Mouse (Mus musculus) CD4-positive, CD25-positive, alpha-beta regulatory T cell, adult 2 months (primary cell): ENCODE measurements around the gene Agmo.

Source experiments
- DNase-seq: peaks from one replicate; pipeline ENCODE4 v3.0.0-alpha.2; 2012; ENCODE audit warnings: low read depth, low spot score

Agmo gene

DNA sequence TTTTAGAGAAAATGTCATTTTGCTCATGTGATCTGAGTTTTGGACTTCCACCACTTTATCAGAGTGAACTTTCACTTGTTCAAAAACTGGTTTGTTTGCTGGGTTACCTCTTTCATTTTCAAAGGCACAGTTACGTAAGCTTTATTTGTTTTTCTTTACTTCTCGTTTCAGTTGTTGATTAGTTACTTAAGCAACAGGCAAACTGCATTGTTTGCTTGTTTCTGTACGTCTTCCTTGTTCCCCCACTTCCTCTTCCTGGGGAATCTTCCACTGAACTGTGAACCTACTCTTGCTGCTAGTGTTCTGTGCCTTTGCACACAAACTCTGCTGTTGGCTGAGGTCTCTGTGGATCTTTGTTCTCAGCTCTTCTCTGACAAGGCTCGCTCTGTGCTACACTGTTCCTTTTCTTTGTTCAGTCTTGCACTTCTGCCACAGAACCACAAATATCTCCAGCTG is at the start of gene Agmo:
Agmo (plus strand) TSS at position 76 of the 456 bp plus-strand sequence.
- no peak for DNase-seq

DNA sequence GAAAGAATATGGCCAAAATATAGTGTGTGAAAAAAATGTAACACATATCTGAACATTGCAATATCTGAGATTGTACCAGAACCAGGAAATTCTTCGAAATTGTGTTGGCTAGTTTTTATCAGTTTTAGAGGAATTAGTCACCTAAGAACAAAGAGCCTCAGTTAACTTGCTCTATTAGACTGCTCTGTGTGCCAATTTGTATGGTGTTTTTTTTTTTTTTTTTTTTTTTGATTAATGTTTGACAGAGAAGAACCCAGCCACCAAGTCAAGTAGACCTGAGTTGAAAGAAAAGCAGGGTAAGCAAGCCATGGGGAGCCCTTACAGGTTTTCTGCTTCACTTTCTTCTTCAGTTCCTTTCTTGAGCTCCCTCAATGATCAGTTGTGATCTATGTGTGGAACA is 10.3 kb upstream of the Agmo start:
- no peak for DNase-seq

DNA sequence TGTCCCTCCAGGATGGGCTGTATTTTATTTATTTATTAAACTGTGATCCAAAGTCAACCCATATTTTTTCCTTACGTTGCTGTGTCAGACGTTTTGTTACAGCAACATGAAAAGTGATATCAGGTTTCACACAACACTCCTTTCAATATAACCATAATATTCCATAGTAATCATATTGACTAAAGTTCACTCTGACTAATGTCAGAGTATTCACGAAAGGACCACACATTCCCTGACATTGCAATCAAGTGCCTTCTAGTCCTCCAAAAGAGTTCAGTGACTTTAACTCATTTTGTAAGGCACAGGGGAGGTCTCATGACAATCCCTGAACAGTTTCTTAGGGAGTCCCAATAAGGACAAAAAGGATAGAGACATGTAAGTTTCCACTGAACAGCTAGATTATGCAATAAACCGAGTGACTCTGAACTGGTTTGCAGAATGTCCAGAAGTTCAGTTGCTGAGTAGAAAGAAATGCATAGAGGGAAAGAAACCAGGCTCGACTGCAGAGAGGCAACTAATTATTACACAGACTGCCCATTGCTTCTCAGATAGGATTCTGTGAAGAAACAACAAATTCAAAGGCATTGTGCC is 371 bp upstream of the Agmo start:
- DNase-seq: no peak

DNA sequence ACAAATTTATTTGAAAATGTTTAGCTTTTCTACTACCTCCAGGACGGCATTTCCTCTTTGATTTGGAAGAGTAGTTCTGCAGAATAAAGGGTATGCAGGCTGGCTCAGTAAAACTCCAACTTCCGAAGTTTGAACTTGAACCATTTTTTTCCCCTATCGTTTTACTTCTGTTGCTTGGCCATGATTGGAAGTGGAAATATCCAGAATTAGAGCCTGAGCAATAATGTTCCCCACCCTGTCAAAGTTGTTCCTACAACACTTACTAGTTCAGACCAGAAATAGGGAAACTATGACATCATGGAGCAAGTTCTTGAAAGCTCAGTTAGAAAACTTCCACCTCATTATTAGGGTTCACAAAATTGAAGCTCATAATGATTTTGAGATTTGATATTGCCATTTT is 1.0 kb downstream of the Agmo start:
- no peak for DNase-seq

DNA sequence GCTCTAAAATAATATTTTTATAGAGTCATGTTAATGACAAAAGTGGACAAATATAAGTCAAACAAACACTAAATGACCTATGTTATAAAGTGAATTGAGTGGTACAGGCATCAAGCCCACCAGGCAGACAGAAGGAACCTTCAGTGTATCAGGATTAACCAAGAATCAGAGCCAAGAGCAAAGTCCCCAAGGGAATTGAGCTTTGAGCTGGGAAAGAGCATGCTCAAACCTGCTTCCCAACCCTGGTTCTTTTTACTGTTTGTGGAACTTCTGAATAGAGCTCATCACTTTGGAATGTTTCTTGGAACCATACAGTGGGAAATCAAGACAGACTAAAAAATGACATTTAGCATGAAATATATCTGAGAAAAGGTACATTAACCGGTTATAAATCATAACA is 3.4 kb downstream of the Agmo start:
- no peak for DNase-seq

DNA sequence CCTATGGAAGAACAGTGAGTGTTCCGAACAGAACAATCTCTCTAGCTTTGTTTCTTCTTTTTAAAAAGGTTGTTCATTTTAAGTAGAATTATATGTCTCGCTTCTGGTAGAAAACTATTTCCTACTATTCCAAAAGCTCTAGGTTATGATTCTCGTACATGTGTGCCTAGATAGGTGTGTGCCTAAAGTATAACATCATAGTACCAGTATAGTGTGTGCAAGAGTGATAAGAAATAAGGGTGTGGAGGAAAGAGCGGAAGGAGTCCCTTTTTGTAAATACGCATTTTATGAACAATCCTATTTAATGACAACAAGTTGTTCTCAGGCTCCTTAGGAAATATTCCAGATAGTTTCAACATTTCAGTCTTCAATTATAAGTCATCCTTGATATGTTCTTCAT is 10.2 kb downstream of the Agmo start:
- DNase-seq: no peak

DNA sequence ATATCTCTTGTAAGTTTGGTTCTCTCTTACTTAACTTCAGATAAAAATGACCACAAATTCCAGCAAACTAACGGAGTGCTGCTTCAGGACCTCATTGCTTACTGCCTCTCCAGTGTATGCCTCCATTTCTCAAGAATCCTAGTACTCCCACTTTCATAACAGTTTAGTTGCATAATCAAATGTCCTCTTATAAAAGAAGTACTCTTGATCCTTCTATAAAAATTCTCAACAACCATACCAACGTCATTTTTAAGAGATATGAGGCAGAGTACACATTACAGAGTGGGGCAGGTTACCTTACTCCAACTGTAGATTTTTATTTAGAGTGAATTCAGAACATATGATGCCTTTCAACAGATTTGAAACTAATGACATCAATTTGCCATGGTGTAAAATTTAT is 15.7 kb downstream of the Agmo start:
- DNase-seq: no peak

DNA sequence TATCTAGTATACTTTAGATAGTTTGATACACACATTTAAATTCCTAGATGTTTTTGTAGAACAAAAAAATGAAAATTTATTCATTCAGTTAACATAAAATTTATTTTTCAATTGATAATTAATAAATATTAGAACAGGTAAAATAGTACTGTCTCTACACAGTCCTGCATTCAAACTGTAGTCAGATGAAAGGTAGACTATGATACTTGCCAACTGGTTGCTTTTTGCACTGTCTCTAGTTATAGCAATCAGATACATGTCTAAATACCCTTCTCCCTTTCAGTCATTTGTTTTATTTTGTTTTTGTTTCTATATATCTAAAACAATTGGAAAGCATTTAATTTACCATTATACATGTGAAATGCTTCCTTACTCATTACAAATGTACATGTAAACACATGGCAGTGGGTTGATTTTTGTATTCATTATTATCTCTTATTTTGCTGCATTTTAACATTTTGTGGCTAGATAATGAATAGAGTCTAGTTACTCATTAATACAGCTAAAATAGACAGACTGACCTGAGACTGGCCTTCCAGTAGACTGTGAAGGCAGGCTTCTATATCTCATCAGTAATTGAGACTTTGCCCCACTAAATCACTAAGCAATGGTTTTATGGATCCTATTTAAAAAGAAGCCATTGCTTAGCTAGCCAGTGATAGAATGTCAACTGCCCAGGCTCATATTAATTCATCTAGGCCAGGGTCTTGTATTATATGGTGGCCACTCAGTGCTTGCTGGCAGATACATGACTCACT is 18.5 kb downstream of the Agmo start:
- no peak for DNase-seq

DNA sequence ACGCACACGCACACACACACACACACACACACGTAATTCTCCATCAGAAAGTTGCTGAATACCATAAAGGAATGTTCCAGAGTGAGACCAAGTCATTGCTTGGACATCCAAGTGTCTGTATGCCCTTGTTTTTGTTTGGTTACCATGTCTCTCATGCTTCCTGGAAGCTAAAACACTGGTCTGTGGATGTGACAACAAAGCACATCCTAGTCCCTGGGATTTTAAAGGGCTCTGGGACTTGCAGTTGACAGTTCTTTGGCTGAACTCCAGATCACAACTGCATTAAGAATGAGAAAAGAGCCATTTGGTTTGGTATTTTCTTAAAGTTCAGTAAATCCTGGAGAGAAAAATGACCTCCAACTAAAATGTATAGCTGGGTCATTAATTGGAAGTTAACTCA is 22.2 kb downstream of the Agmo start:
- no peak for DNase-seq

DNA sequence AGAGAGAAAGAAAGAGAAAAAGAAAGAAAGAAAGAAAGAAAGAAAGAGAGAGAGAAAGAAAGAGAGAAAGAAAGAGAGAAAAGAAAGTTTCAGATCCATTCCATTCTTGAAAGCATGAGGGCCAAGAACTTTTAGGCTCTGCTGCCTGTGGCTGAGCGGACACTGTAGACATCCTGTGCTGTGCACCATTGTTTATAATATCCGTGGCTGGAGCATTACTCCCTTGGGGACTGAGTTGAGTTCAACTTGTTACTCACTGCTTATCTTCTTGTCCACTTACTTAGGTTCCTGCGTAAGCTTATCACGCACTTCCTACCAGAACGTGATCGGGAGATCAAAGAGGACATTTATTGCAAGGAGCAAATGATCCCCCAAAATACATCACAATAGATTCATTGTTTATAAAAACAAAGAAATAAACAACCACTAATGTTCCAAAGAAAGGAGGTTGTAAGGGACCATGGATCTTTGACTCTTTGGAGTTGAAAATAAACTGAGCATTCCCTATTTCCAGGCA is 27.3 kb downstream of the Agmo start:
- DNase-seq: no peak

DNA sequence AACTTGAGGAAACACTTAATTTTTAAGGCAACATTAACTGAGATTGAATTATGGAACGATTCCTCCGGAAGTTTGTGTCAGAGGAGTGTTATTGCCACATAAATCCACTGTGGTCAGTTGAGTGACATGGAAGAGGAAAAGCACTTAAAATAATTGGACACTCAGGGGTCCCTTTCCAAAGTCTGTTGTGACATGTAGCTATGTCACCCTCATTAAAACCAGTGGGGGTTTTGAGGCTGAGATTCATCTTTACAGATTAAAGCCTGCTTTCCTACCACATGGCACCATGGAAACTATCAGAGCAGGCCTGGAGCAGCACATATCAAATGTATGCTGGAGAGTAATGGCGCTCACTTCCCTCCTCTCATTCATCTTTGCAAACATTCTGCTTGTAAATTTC is 31.2 kb downstream of the Agmo start:
- no peak for DNase-seq

DNA sequence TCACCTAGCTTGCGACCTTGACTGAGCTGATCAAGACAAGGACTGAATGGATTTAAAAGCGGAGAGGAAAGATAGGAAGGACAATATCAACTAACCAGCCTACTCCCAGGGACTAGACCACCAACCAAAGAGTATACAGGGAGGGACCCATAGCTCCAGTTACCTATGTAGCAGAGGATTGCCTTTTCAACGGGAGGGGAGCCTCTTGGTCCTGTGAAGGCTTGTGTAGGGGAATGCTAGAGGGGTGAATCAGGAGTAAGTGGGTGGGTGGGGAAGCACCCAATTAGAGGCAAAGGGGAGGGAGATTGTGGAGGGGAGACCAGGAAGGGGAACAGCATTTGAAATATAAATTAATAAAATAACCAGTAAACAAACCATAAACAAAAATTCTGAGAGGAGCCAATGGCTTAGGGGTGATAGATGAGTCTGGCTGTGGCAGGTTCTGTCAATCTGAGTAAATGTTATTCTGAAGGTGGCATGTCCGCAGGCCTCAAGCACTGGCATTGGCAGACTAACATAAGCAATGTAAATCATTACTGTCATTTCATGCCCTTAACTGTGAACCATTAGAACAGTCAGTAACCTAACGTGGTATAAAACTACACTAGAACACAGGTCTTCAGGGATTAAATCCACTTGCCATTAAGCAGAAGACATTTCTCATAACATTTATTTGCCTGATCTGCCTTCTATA is 32.7 kb downstream of the Agmo start:
- no peak for DNase-seq

DNA sequence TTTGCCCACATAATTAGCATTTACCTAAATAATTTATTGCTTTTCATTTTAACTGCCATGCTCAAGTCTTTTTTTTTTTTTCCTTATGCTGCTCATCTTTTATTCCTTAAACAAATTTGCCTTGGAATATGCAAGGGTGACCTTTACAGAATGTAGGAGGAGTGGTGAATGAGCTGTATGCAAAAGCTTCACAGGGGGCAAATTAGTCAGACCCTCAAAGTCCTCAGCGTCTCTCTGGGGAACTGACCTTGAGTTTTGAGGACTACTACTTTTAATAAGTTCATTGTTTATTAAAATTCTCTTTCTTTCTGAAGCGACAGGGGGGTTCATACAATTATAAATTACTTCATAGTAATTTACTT is 33.2 kb downstream of the Agmo start:
- DNase-seq: no peak

DNA sequence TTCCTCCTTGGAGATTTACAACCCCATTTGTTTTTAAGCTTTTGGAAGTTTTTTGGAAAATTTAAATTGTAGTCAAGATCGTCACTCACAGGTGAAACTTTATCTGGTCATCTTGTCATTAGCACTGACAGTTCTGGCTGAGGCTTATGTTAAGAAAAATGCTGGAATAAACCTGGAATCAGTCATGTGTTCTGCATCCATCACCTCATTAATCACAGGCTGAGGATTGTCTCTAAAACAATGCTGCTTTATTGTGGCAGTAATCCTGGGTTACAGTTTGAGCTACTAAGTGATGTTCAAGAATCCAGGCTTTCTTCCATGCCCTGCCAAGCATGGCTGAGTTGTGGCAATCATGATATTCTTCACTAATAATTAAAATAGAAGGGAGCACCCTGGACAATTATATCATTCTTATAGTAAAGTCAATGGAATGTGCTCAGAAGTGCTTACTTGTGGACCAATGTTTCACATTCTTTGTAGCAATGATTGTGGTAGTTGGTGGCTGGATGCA is 65.6 kb downstream of the Agmo start:
- no peak for DNase-seq

DNA sequence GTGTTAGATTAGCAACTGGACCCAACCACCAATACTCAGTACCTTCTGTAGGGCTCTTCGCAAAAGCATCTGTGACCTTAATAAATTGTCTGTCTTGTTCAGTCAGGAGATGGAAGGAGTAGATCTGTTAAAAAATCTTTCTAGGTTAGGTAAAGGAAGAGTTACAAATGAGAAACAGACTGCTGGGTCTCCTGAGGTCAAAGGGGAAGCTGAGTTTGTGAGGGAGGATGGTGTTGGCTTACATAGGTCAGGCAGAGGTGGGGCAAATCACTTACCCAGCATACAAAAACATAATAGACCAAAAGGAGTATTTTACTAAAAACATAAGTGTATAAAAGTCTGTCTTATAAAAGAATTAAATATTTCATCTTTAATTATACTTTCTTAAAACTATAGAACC is 69.3 kb downstream of the Agmo start:
- no peak for DNase-seq

DNA sequence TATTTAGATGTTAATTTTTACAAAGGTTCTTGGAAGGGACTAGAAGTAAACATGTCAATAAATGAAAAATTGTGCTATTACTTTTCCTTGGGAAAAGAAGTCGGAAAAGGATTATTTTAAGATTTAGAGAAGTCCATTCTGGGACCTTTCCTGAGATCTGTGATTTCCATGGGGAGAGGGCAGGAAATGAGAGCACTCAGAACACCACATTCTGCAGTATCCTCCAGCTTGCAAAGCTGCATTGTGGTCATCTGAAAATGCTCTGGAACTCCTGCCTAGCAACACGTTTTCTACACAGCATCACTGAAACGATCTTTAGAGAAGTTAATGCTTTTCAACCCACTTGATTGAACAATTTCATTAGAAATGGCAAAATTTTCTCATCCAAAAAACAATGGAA is 81.4 kb downstream of the Agmo start:
- DNase-seq: no peak

DNA sequence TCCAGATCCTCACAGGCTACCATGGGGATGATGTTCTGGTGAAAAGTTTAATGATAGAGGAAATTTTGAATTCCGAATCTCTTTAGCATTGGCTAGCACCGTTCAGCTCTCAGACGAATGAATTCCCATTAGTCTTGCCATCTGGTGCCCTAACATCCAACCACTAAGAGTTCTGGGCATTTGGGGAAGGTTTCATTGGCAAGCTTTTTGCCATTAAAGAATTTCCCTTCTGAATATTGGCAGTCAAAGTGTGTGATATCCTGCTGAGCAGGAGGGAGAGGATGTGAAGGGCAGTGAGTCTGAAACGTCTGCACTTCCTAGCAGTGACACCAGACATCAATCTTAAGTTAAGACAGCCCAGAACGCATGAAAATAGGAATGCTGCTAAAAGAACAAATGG is 93.5 kb downstream of the Agmo start:
- no peak for DNase-seq

DNA sequence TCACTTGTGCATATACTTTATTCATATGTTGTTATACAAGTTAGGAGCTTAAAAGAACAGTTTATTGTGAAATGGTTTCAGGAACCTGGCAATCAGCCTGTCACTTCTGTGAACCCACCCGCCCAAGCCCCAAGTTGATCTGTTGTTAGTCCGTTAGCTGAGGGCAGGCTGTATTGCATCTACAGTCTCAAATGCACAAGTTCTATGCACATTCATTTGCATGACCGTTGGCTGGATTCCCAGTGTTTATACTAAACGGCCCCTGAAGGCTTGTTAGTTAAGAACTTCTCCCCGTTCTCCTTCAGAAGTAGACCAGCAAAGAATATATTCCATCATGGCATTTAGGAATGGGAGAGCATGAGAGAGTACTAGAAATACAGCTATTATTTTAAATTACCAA is 102.8 kb downstream of the Agmo start:
- DNase-seq: no peak

DNA sequence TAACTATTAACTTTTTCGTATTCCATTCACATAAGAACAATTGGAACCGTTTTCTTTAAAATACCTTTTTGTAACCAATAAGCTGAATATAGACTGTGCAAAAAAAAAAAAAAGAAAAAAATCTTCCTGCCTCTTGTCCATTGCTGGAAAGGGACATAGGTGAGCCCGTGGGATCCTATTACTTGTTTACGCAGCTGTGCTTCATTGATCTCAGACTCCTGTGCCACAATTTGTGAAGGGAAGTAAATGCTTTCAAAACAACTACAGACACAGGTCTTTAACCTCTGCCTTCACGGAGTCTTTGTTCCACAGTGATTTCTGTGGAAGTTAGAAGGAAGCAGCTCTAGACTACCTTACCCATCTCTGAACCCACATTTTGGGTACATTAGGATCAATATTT is 104.3 kb downstream of the Agmo start:
- DNase-seq: no peak

DNA sequence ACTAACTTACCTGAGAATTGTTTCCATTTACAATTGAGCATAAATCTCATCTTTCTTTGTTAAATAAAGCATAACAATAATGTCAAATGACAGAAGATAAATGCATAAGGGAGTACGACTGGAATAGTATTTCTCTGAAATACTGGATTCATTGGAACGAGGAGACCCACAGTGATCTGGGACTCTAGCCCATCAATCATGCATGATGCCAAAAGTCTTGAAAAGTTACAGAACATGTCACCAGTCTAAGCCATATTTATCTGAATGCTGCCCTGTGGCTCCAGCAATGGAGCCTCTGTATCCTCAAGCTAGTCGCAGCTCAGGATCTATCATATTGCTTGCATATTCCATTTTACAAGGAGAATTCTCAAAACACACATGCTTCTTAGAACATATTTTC is 150.9 kb downstream of the Agmo start:
- DNase-seq: no peak

DNA sequence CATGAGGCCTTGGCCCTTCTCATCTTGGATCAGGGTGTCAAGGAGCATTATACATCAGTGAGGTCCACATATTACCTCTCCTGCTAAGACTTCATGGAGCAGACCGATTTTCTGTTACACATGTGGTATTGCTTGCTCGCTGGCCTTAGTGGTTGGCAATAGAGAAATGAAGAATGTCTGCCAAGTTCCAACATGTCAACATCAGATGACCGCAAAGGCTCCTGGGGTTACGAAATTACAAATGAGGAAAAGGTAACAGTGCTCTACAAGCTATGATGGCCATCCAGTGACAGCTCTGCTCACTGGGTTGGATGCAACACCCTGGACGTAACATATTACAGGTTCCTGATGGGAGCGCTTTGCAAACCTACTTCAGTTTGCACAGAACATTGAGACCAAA is 161.1 kb downstream of the Agmo start:
- no peak for DNase-seq

DNA sequence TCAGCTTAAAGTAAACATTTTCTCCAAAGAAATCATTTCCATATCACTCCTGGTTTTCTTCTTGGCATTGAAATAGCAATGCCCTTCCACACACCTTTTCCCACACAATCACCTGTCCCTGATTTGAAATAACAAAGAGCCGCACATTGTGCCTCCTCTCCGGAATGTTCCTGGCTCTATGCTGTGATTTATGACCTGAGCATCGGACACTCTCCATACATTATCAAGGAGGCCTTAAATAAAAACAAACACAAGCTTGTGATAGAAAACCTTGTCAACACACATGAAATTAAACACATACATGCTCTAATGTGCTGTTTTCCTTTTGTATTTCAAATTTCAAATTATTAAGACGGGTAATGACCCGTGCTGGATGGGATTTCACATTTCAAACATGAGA is 184.9 kb downstream of the Agmo start:
- no peak for DNase-seq

DNA sequence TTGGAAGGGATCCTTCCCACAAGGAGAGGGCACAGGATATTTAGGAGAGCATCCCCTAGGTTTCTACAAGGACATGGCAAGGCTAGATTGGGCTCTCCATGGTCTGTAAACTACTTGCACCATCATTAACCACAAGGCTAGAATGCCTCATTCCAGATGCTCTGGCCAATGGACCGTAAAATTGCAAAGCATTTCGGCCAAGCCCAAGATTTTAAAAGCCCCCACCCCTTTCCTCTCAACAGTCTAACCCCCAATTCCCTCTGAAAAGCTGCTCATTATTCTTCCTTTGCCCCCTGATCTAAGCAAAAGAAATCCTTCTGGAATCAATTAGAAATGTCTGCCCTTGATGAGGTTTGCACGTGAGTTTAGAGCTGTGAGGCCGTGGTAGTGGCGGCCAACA is 185.3 kb downstream of the Agmo start:
- no peak for DNase-seq
